Comparison of ENCODE assay signal across 10 mouse cellular contexts in genomic region chr13:56115906-56116305, GRCm38 (mm10). TPM values are rescaled to one million over a fixed set of nuclear protein-coding genes. Genes with fewer than 3 reads are reported as not detected.
DNase-seq lines count a peak whose midpoint lies in the region; ATAC-seq and TF ChIP-seq lines count a peak whose summit lies in the region.
"Had no signal": no experiment of that assay in that cellular context is flagged by ENCODE, and none has a peak within 500 bp of the region (broad histone marks: within the 10 kb centered on the region; RNA-seq: fewer than 3 reads in every experiment).

No protein-coding gene starts in this region.

- POLR2A ChIA-PET in Patski (lab: Charles Lee) = no interaction called here

- intact Hi-C loops in heart, adult 2 months (cut with DNase I) = loop anchor here (2.0 kb wide), 1 partner anchor 17 kb away; no protein-coding TSS in a partner anchor
- intact Hi-C loops in left cerebral cortex, postnatal 14 days (cut with DNase I) = no loop called here

- peaks cover 34% of the 10 kb centered on the region for H3K4me1 ChIP-seq in heart, adult 2 months (ENCODE audit: control insufficient read depth, insufficient read depth, low read length)
- H3K4me1 ChIP-seq in kidney, embryonic 16.5 days (ENCODE audit: insufficient read depth, low read length) = peaks cover 77% of the 10 kb centered on the region
- H3K4me1 ChIP-seq in limb, embryonic 12.5 days (replicated peaks) = peaks cover 80% of the 10 kb centered on the region

- 11% methylated on average over 3 of the region's 3 CpGs for WGBS in heart, adult 2 months
- 7% methylated on average over 3 of the region's 3 CpGs for WGBS in kidney, embryonic 16.5 days
- 17% methylated on average over 3 of the region's 3 CpGs for WGBS in limb, embryonic 12.5 days

- in situ Hi-C loops in Patski (cut with MboI; ENCODE audit: low pct_unique_long_range_greater_than_20kb) = no loop called here

- peaks cover 3% of the 10 kb centered on the region for H3K79me2 ChIP-seq in heart, adult 2 months (replicated peaks; ENCODE audit: control insufficient read depth, insufficient read depth, low read length)

- H3K9me3 ChIP-seq in kidney, embryonic 16.5 days (ENCODE audit: low read length) = no peaks in the 10 kb centered on the region
- H3K9me3 ChIP-seq in limb, embryonic 12.5 days = no peaks in the 10 kb centered on the region

- no peak for DNase-seq in heart, adult 2 months
- DNase-seq in heart, adult 9 months (ENCODE audit: low spot score in 2 of 2) = no peak
- no peak for DNase-seq in kidney, adult 9 months
- no peak for DNase-seq in Patski (ENCODE audit: low read depth, low spot score)
- no peak for DNase-seq in left cerebral cortex, postnatal 14 days (ENCODE audit: low spot score in 2 of 2)
- DNase-seq: right cerebral cortex, postnatal 14 days had no signal

- H3K4me2 ChIP-seq in kidney, embryonic 16.5 days (replicated peaks; ENCODE audit: low read depth, low read length) = no peak overlapping the region
- H3K4me2 ChIP-seq in limb, embryonic 12.5 days = peak overlapping the region; percentile 15; the same call in 1 of the 2 replicates

- H3K4me3 ChIP-seq in heart, adult 2 months = peak overlapping the region; percentile 8; the same call in 1 of the 2 replicates
- no peak overlapping the region for H3K4me3 ChIP-seq in kidney, embryonic 16.5 days (ENCODE audit: low read length)
- no peak overlapping the region for H3K4me3 ChIP-seq in limb, embryonic 12.5 days (replicated peaks)

- CTCF ChIA-PET in Patski (lab: Charles Lee) = interaction anchor here (0.9 to 1.6 kb wide), 2 partner anchors 16 to 37 kb away, joined by 3 to 4 read pairs; no protein-coding TSS in a partner anchor

- peak overlapping the region; percentile 73 for H3K27ac ChIP-seq in heart, adult 2 months
- H3K27ac ChIP-seq in kidney, embryonic 16.5 days (ENCODE audit: low read length) = peak overlapping the region; percentile 39
- peak overlapping the region; percentile 76 for H3K27ac ChIP-seq in limb, embryonic 12.5 days

- H3K36me3 ChIP-seq in heart, adult 2 months (ENCODE audit: control insufficient read depth, insufficient read depth, low read length) = peaks cover 6% of the 10 kb centered on the region; the same call in 1 of the 2 replicates
- H3K36me3 ChIP-seq in kidney, embryonic 16.5 days (ENCODE audit: insufficient read depth, low read length) = peaks cover 14% of the 10 kb centered on the region
- peaks cover 61% of the 10 kb centered on the region for H3K36me3 ChIP-seq in limb, embryonic 12.5 days

- TF ChIP-seq EP300 in heart, adult 2 months (IDR thresholded peaks at IDR 0.05; ENCODE audit: insufficient read depth, low read depth, low read length) = no peak

- ATAC-seq in kidney, embryonic 16.5 days (ENCODE audit: low FRiP score, low TSS enrichment) = no peak
- ATAC-seq in Patski = peak; percentile 42
- ATAC-seq in limb, embryonic 12.5 days (ENCODE audit: insufficient number of reproducible peaks, insufficient read depth, low FRiP score, low TSS enrichment, low read depth) = no peak
- ATAC-seq in activated CD4-positive, CD25-positive, alpha-beta regulatory T cell, adult 4 months = no peak
- ATAC-seq: forebrain, embryonic 14.5 days had no signal

- H3K27me3 ChIP-seq in heart, adult 2 months (ENCODE audit: control insufficient read depth, insufficient read depth, low read length) = no peaks in the 10 kb centered on the region
- H3K27me3 ChIP-seq in kidney, embryonic 16.5 days (ENCODE audit: insufficient read depth, low read length) = no peaks in the 10 kb centered on the region
- no peaks in the 10 kb centered on the region for H3K27me3 ChIP-seq in Patski
- no peaks in the 10 kb centered on the region for H3K27me3 ChIP-seq in limb, embryonic 12.5 days

- H3K9ac ChIP-seq in heart, adult 2 months (ENCODE audit: low read depth, low read length) = no peak overlapping the region
- H3K9ac ChIP-seq in kidney, embryonic 16.5 days (replicated peaks; ENCODE audit: low read length) = no peak overlapping the region
- peak overlapping the region; percentile 35; the same call in 1 of the 2 replicates for H3K9ac ChIP-seq in limb, embryonic 12.5 days (replicated peaks)

- TF ChIP-seq CTCF in heart, adult 2 months (IDR thresholded peaks at IDR 0.05) = no peak
- no peak for TF ChIP-seq CTCF in Patski (IDR thresholded peaks at IDR 0.05)

- TF ChIP-seq POLR2A in heart, adult 2 months (IDR thresholded peaks at IDR 0.05; ENCODE audit: insufficient read depth, low read depth, low read length) = no peak

RNA-seq across cellular contexts. Expression of gene H2afy, which starts 20.3 kb away (rescaled TPM):
- total RNA-seq in heart, adult 2 months (2021) = 10 to 100 TPM; 43.3 to 49.6 TPM
- 34.9 and 39.4 TPM in 2 replicates for polyA plus RNA-seq in heart, adult 2 months (2012; rRNA removed)
- polyA plus RNA-seq in kidney, embryonic 16.5 days (2015; fragmentation: Nextera tagmentation; extraction: Ambion mirVana) = 367 and 386 TPM in 2 replicates
- polyA plus RNA-seq in Patski (2021) = 185 TPM
- 607 and 623 TPM in 2 replicates for polyA plus RNA-seq in limb, embryonic 12.5 days (2016; fragmentation: Nextera tagmentation; extraction: Ambion mirVana)
- 100 to 1,000 TPM; 121 to 136 TPM for polyA plus RNA-seq in activated CD4-positive, CD25-positive, alpha-beta regulatory T cell, adult 4 months (2017; shearing (Covaris generic))
- 100 to 1,000 TPM in 1 of 2 experiments, 10 to 100 TPM in 1; 97.2 to 108 TPM for total RNA-seq in left cerebral cortex, postnatal 14 days (2021)
